Mouse (Mus musculus) spleen, adult 2 months (tissue): Measurements from ENCODE around the gene Kcnk3. TPM values are rescaled to one million over a fixed set of nuclear protein-coding genes. Genes with fewer than 3 reads are reported as not detected.

Experiments
- DNase-seq, 2 experiments: peaks; one replicate each; pipeline versions ENCODE4 v3.0.0 to v3.0.0-alpha.2; 2012 to 2021; ENCODE audit warnings: low spot score in 2 of 2, low read depth in 1 of 2
- H3K27ac ChIP-seq: fragments of 200-500 bp; 2 replicates; pipeline ENCODE4 v1.5.1; 2012; ENCODE audit warnings: low read length, inconsistent platforms; ENCODE audit not compliant: insufficient read depth
- H3K27me3 ChIP-seq: fragments of 200-500 bp; 2 replicates; pipeline ENCODE4 v1.6.1; 2012; ENCODE audit warnings: mild to moderate bottlenecking, moderate library complexity, low read length, inconsistent platforms; ENCODE audit not compliant: control insufficient read depth, insufficient read depth
- H3K36me3 ChIP-seq: fragments of 200-500 bp; 2 replicates; pipeline ENCODE4 v1.6.1; 2012; ENCODE audit warnings: mild to moderate bottlenecking, low read length, inconsistent platforms; ENCODE audit not compliant: control insufficient read depth, insufficient read depth
- H3K4me1 ChIP-seq: fragments of 200-500 bp; 2 replicates; pipeline ENCODE4 v1.6.1; 2011; ENCODE audit warnings: inconsistent platforms; ENCODE audit not compliant: control insufficient read depth, insufficient read depth, insufficient read length
- H3K4me3 ChIP-seq: fragments of 200-500 bp; 2 replicates; pipeline ENCODE4 v1.5.1; 2011; ENCODE audit warnings: mild to moderate bottlenecking, inconsistent platforms; ENCODE audit not compliant: insufficient read depth, insufficient read length; ENCODE audit errors: extremely low read depth
- CTCF ChIP-seq: fragments of 200-500 bp; IDR thresholded peaks from 2 replicates; pipeline ENCODE4 v1.5.1; 2011; ENCODE audit warnings: mild to moderate bottlenecking, inconsistent platforms; ENCODE audit not compliant: insufficient read depth, insufficient read length, insufficient replicate concordance; ENCODE audit errors: extremely low read depth
- POLR2A ChIP-seq: fragments of 200-500 bp; IDR thresholded peaks from 2 replicates; pipeline ENCODE4 v1.6.1; 2011; ENCODE audit warnings: low read depth, low read length, inconsistent platforms
- WGBS: fragments of 180-500 bp; shearing (Covaris S2); methylation state at CpG from one replicate; pipeline ENCODE4 v1.1.7; 2018; 5-methylcytosine and 5-hydroxymethylcytosine counted together
- polyA plus RNA-seq: library from polyadenylated mRNA; depleted of rRNA; stranded (reverse); fragments of >200 nt; gene quantifications from 2 replicates; pipeline ENCODE4 v1.2.3, GENCODE M21; 2012

The Kcnk3 gene
- polyA plus RNA-seq, 1 experiment: 7.9 TPM

DNA sequence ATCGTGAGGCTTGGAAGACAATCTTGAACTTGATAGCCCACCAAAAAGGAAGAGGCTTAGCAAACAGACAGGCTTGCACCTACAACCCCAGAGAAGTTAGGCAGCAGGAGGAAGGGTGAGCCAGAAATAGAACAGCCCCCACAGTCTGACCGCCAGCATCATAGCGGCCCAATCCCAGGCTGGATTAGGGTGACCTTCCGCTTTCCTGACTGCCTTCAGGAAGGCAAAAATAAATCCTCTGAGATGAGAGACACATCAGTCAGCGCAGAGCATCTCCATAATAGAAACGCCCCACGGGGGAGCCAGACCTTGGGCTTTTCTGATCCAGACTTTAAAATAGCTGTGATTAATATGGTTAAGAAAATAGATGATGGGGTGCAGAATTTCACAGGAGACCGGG, 33.0 kb upstream of the Kcnk3 start:
- H3K4me3 ChIP-seq: no peak overlapping the region
- no peak for DNase-seq
- WGBS: 76% methylated on average over 8 of the region's 8 CpGs
- no peaks in the 10 kb centered on the region for H3K4me1 ChIP-seq
- TF ChIP-seq POLR2A: no peak
- no peak for TF ChIP-seq CTCF
- no peak overlapping the region for H3K27ac ChIP-seq
- H3K36me3 ChIP-seq: no peaks in the 10 kb centered on the region
- no peaks in the 10 kb centered on the region for H3K27me3 ChIP-seq

DNA sequence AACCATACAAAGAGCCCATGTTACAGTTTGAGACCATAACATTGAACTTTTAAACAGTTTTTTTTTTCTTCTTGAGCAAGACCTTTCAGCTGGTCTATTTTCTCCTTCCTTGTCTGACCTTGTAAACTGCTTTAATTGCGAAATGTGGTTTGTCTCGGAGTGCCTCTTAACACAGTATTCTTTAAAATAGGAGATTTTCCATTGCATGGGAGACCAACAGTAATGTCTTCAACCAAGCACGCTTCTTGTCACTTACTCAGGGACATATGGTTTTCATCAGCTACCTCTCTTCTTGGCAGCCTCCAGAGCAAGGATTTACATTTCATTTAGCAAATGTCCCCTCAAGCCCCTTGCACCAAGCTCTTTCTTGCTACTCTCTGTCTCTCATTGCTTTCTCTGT, 31.7 kb upstream of the Kcnk3 start:
- no peak overlapping the region for H3K27ac ChIP-seq
- H3K27me3 ChIP-seq: no peaks in the 10 kb centered on the region
- TF ChIP-seq POLR2A: no peak
- no peak for TF ChIP-seq CTCF
- no peaks in the 10 kb centered on the region for H3K36me3 ChIP-seq
- 80% methylated on average over 3 of the region's 3 CpGs for WGBS
- no peak for DNase-seq
- no peak overlapping the region for H3K4me3 ChIP-seq
- no peaks in the 10 kb centered on the region for H3K4me1 ChIP-seq

GRCm38 (mm10) chr5:30559421-30559820, 28.5 kb upstream of the Kcnk3 start:
- Histone ChIP-seq H3K36me3 (no peaks in the 10 kb centered on the region), H3K4me3 (no peak overlapping the region), H3K27ac (no peak overlapping the region), H3K27me3 (no peaks in the 10 kb centered on the region), H3K4me1 (0 out of 2 replicates have a peak, but pooled peaks cover 2% of the 10 kb centered on the region)
- 82% methylated on average over 3 of the region's 3 CpGs for WGBS
- no peak for DNase-seq
- no peak for TF ChIP-seq CTCF
- TF ChIP-seq POLR2A: no peak

DNA sequence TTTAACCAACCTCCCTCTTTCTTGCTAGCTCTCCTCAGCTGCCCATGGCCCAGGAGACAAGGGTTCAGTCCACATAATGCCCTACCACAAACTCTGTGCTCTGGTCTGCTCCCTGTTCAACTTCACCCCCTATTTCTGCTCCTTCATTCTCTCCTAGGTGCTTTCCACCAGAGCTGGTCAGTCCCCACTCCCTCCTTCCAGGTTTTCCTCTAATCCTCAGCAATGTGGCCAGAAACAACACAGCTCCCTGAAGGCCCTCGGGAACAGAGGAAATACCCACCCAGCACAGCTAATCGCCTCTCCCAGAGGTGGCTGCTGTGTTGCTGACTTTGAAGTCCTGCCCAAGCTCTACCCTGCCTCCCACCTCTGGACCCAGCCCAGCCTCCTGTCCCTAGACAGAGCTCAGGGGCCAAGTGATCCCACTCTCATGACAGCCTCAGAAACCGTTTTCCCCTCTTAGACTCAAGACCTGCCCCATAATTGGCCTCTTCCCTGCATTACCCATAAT, 27.9 kb upstream of the Kcnk3 start:
- H3K36me3 ChIP-seq: no peaks in the 10 kb centered on the region
- no peak for TF ChIP-seq CTCF
- no peak for TF ChIP-seq POLR2A
- WGBS: 43% methylated on average over 3 of the region's 3 CpGs
- H3K27me3 ChIP-seq: no peaks in the 10 kb centered on the region
- no peak overlapping the region for H3K27ac ChIP-seq
- DNase-seq: no peak
- 0 out of 2 replicates have a peak, but pooled peaks cover 2% of the 10 kb centered on the region for H3K4me1 ChIP-seq
- H3K4me3 ChIP-seq: no peak overlapping the region

DNA sequence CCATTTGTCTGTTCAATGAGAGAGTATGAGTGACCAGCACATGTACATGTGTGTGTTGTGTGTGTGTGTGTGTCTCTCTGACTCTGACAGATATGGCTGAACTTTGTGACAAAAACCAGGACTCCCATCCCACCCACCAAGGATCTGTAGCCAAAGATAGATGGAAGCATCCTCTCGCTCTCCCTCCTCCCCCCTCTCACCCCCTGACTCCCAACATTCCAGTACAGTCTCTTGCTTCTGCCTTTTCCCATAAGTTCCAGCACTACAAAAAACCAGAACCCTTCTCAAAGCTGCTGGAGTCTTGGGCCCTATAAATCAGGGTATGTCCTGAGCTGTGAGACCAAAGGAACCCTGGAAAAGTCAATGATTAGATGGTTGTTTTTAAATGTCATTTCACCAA, 19.5 kb upstream of the Kcnk3 start:
- TF ChIP-seq POLR2A: no peak
- TF ChIP-seq CTCF: no peak
- WGBS: 100% methylated on average over 1 of the region's 1 CpGs
- Histone ChIP-seq H3K27me3 (no peaks in the 10 kb centered on the region), H3K36me3 (no peaks in the 10 kb centered on the region), H3K4me3 (no peak overlapping the region), H3K27ac (no peak overlapping the region), H3K4me1 (no peaks in the 10 kb centered on the region)
- no peak for DNase-seq

GRCm38 (mm10) chr5:30571820-30572219, 16.1 kb upstream of the Kcnk3 start:
- Histone ChIP-seq H3K27me3 (no peaks in the 10 kb centered on the region), H3K4me1 (no peaks in the 10 kb centered on the region), H3K4me3 (no peak overlapping the region), H3K36me3 (no peaks in the 10 kb centered on the region), H3K27ac (no peak overlapping the region)
- DNase-seq: no peak
- TF ChIP-seq CTCF: no peak
- TF ChIP-seq POLR2A: no peak
- 76% methylated on average over 5 of the region's 5 CpGs for WGBS

DNA sequence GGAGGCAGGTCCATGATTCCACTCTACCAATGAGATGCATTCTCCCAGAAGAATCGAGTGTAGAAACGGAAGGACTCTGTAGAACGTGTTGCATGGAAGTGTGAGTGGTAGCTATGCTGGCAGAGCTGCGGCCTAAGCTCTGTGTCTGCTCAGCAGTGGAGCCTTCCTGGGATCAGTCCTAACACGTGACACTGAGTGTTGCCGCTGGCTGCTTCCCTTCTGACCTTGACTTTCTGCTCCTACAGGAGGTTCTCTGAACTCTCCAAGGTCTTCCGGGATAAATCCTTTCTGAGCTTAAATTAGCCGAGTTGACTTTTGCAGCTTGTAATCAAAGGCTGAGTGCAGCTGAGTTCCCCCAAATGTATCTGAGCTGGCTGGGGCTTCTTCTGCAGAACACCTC, 13.6 kb upstream of the Kcnk3 start:
- no peak for DNase-seq
- WGBS: 87% methylated on average over 8 of the region's 8 CpGs
- no peaks in the 10 kb centered on the region for H3K27me3 ChIP-seq
- H3K4me1 ChIP-seq: no peaks in the 10 kb centered on the region
- no peaks in the 10 kb centered on the region for H3K36me3 ChIP-seq
- H3K27ac ChIP-seq: no peak overlapping the region
- no peak overlapping the region for H3K4me3 ChIP-seq
- TF ChIP-seq POLR2A (no peak), CTCF (no peak)
